Mouse (Mus musculus): ENCODE measurements around the gene Ppp1r36. TPM values are rescaled to one million over a fixed set of nuclear protein-coding genes. Genes with fewer than 3 reads are reported as not detected.

Ppp1r36 gene
- polyA plus RNA-seq, 1 experiment: not detected

GRCm38 (mm10) chr12:76459032-76459431 is 41.7 kb downstream of the Ppp1r36 start:
- no peaks in the 10 kb centered on the region for H3K4me1 ChIP-seq (replicated peaks; ENCODE audit: control insufficient read depth, insufficient read depth, low read length)
- H3K36me3 ChIP-seq (ENCODE audit: control insufficient read depth, insufficient read depth, low read length): no peaks in the 10 kb centered on the region
- no peak overlapping the region for H3K4me3 ChIP-seq (ENCODE audit: control insufficient read depth, insufficient read depth, low read length)
- no peak for TF ChIP-seq POLR2A (IDR thresholded peaks at IDR 0.05; ENCODE audit: control insufficient read depth, extremely low read depth, insufficient read depth, low read length, poor library complexity)
- no peak for TF ChIP-seq CTCF (IDR thresholded peaks at IDR 0.05; ENCODE audit: borderline replicate concordance, control insufficient read depth, extremely low read depth, insufficient read depth, low read length, poor library complexity)
- no peaks in the 10 kb centered on the region for H3K27me3 ChIP-seq (ENCODE audit: control insufficient read depth, insufficient read depth, low read length)
- no peak for DNase-seq
- no peak overlapping the region for H3K27ac ChIP-seq (ENCODE audit: control insufficient read depth, insufficient read depth, low read length)
- WGBS: 86% methylated on average over 4 of the region's 4 CpGs

GRCm38 (mm10) chr12:76463391-76463790 is 46.1 kb downstream of the Ppp1r36 start:
- TF ChIP-seq POLR2A (IDR thresholded peaks at IDR 0.05; ENCODE audit: control insufficient read depth, extremely low read depth, insufficient read depth, low read length, poor library complexity) (no peak), CTCF (IDR thresholded peaks at IDR 0.05; ENCODE audit: borderline replicate concordance, control insufficient read depth, extremely low read depth, insufficient read depth, low read length, poor library complexity) (no peak)
- Histone ChIP-seq H3K4me3 (ENCODE audit: control insufficient read depth, insufficient read depth, low read length) (no peak overlapping the region), H3K27me3 (ENCODE audit: control insufficient read depth, insufficient read depth, low read length) (no peaks in the 10 kb centered on the region), H3K36me3 (ENCODE audit: control insufficient read depth, insufficient read depth, low read length) (no peaks in the 10 kb centered on the region), H3K27ac (ENCODE audit: control insufficient read depth, insufficient read depth, low read length) (no peak overlapping the region), H3K4me1 (replicated peaks; ENCODE audit: control insufficient read depth, insufficient read depth, low read length) (no peaks in the 10 kb centered on the region; the same call in 1 of the 2 replicates)
- no peak for DNase-seq
- 94% methylated on average over 9 of the region's 9 CpGs for WGBS

GRCm38 (mm10) chr12:76464651-76465252 is 47.4 kb downstream of the Ppp1r36 start:
- Histone ChIP-seq H3K27me3 (ENCODE audit: control insufficient read depth, insufficient read depth, low read length) (no peaks in the 10 kb centered on the region), H3K4me3 (ENCODE audit: control insufficient read depth, insufficient read depth, low read length) (no peak overlapping the region), H3K27ac (ENCODE audit: control insufficient read depth, insufficient read depth, low read length) (no peak overlapping the region), H3K36me3 (ENCODE audit: control insufficient read depth, insufficient read depth, low read length) (no peaks in the 10 kb centered on the region), H3K4me1 (replicated peaks; ENCODE audit: control insufficient read depth, insufficient read depth, low read length) (no peaks in the 10 kb centered on the region; the same call in 1 of the 2 replicates)
- TF ChIP-seq POLR2A (IDR thresholded peaks at IDR 0.05; ENCODE audit: control insufficient read depth, extremely low read depth, insufficient read depth, low read length, poor library complexity) (no peak), CTCF (IDR thresholded peaks at IDR 0.05; ENCODE audit: borderline replicate concordance, control insufficient read depth, extremely low read depth, insufficient read depth, low read length, poor library complexity) (no peak)
- DNase-seq: no peak
- 77% methylated on average over 12 of the region's 12 CpGs for WGBS

- no peak overlapping the region for H3K27ac ChIP-seq (ENCODE audit: control insufficient read depth, insufficient read depth, low read length)
- no peak overlapping the region for H3K4me3 ChIP-seq (ENCODE audit: control insufficient read depth, insufficient read depth, low read length)
- DNase-seq: no peak
- no peaks in the 10 kb centered on the region for H3K36me3 ChIP-seq (ENCODE audit: control insufficient read depth, insufficient read depth, low read length)
- 50% methylated on average over 7 of the region's 7 CpGs for WGBS
- H3K27me3 ChIP-seq (ENCODE audit: control insufficient read depth, insufficient read depth, low read length): no peaks in the 10 kb centered on the region
- TF ChIP-seq POLR2A (IDR thresholded peaks at IDR 0.05; ENCODE audit: control insufficient read depth, extremely low read depth, insufficient read depth, low read length, poor library complexity) (no peak), CTCF (IDR thresholded peaks at IDR 0.05; ENCODE audit: borderline replicate concordance, control insufficient read depth, extremely low read depth, insufficient read depth, low read length, poor library complexity) (no peak)
- H3K4me1 ChIP-seq (replicated peaks; ENCODE audit: control insufficient read depth, insufficient read depth, low read length): no peaks in the 10 kb centered on the region; the same call in 1 of the 2 replicates
These were observed 49.3 kb downstream of the Ppp1r36 start for GRCm38 (mm10) chr12:76466651-76467050.

GRCm38 (mm10) chr12:76467256-76467655 is 49.9 kb downstream of the Ppp1r36 start:
- Histone ChIP-seq H3K4me1 (replicated peaks; ENCODE audit: control insufficient read depth, insufficient read depth, low read length) (no peaks in the 10 kb centered on the region; the same call in 1 of the 2 replicates), H3K27ac (ENCODE audit: control insufficient read depth, insufficient read depth, low read length) (no peak overlapping the region), H3K36me3 (ENCODE audit: control insufficient read depth, insufficient read depth, low read length) (no peaks in the 10 kb centered on the region), H3K27me3 (ENCODE audit: control insufficient read depth, insufficient read depth, low read length) (no peaks in the 10 kb centered on the region), H3K4me3 (ENCODE audit: control insufficient read depth, insufficient read depth, low read length) (no peak overlapping the region)
- no peak for DNase-seq
- 65% methylated on average over 7 of the region's 7 CpGs for WGBS
- no peak for TF ChIP-seq CTCF (IDR thresholded peaks at IDR 0.05; ENCODE audit: borderline replicate concordance, control insufficient read depth, extremely low read depth, insufficient read depth, low read length, poor library complexity)
- TF ChIP-seq POLR2A (IDR thresholded peaks at IDR 0.05; ENCODE audit: control insufficient read depth, extremely low read depth, insufficient read depth, low read length, poor library complexity): no peak

- 2% methylated on average over 4 of the region's 4 CpGs for WGBS
- H3K27ac ChIP-seq (ENCODE audit: control insufficient read depth, insufficient read depth, low read length): no peak overlapping the region
- no peak for TF ChIP-seq CTCF (IDR thresholded peaks at IDR 0.05; ENCODE audit: borderline replicate concordance, control insufficient read depth, extremely low read depth, insufficient read depth, low read length, poor library complexity)
- TF ChIP-seq POLR2A (IDR thresholded peaks at IDR 0.05; ENCODE audit: control insufficient read depth, extremely low read depth, insufficient read depth, low read length, poor library complexity): no peak
- H3K4me3 ChIP-seq (ENCODE audit: control insufficient read depth, insufficient read depth, low read length): no peak overlapping the region
- peak; percentile 54 for DNase-seq
- H3K4me1 ChIP-seq (replicated peaks; ENCODE audit: control insufficient read depth, insufficient read depth, low read length): no peaks in the 10 kb centered on the region
- H3K27me3 ChIP-seq (ENCODE audit: control insufficient read depth, insufficient read depth, low read length): no peaks in the 10 kb centered on the region
- H3K36me3 ChIP-seq (ENCODE audit: control insufficient read depth, insufficient read depth, low read length): no peaks in the 10 kb centered on the region
These were observed 54.7 kb downstream of the Ppp1r36 start for GRCm38 (mm10) chr12:76472046-76472445.

All from thymus, adult 2 months (tissue).